Mouse (Mus musculus): ENCODE measurements at regions not wholly inside any gene's neighbourhood (a gene's known extent, or its start where the extent isn't known, plus 50 kb on each side); places are given as distances from the start of the nearest gene placed in this dataset.

DNA sequence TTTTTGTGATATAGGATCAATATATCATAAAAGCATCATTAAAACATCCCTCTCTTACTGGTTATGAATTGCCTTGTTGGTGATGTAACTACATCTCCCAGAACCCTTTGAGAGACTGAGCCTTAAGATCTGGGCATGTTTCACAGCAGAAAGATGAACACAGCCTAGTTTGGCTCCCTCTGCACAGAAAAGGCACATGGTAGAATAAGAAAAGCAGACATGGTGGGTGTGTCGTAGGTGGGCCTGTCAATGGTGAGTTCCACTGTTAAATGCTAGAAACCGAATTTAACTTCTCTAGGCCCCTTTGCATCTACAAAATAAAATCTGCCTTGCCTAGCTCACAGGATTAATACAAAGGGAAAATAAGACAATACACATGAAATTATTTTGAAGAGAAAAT lies 343.3 kb upstream of the Smarca2 start:
- DNase-seq, result no peak

DNA sequence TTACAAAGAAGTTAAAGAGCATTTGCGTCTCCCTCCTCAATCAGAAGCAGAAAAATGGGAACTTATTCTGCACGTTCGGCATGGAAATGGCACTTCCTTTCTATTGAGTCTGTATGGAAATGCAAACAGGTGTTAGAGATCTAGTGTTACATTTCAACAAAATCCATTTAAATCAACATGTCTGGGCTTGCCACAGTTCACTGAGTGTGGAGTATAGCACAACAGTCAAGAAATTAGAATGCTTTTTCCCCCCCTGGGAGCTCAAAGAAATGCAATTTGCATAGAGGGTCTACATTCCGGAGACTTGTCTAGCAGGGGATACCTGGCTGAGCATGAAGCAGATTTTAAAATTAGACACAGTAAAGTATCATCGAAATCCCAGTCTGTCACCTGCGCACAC lies 308.5 kb upstream of the Smarca2 start:
- DNase-seq, result no peak

GRCm38 (mm10) chr19:26308477-26309135 lies 296.2 kb upstream of the Smarca2 start:
- DNase-seq, result no peak

DNA sequence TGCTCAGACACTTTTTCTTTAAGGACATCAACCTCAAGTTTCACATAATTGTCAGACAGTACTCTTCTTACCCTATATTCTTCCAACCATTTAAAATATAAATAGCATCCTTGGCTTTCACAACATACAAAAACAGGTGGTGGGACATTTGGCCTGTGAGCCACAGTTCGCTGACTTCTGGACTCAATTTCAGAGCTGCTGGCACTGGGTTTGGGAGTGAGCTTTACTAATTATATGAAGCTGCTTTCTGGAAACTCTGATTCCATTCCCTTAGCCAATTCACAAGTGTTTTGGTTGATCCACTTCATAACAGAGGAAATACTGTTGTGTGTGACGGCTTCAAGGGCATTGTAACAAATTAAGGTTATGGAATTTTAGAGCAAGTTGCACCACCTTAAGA lies 285.9 kb upstream of the Smarca2 start:
- no peak for DNase-seq

- DNase-seq, result no peak
Measured at GRCm38 (mm10) chr19:26323682-26324081, 281.2 kb upstream of the Smarca2 start.

DNA sequence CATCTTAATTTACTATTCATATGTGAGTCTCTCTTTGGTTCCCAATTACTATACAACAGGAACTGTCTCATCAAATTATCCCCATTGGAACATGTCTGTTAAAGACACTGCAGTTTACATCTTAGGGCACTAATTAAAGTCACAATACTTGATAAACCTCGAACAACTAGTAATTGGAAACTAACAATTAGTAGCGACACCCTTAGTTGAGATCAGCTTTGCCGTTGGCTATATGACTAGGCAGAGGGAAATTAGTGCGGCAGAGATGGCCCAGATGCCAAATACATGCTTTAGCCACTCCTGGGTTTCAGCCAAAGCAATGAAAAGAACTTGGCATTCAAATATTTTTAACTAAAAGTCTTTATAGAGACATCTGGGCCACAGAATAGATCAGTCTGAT lies 265.7 kb upstream of the Smarca2 start:
- DNase-seq, result no peak

- no peak for DNase-seq
Measured at GRCm38 (mm10) chr19:26340155-26340554, 264.7 kb upstream of the Smarca2 start.

DNA sequence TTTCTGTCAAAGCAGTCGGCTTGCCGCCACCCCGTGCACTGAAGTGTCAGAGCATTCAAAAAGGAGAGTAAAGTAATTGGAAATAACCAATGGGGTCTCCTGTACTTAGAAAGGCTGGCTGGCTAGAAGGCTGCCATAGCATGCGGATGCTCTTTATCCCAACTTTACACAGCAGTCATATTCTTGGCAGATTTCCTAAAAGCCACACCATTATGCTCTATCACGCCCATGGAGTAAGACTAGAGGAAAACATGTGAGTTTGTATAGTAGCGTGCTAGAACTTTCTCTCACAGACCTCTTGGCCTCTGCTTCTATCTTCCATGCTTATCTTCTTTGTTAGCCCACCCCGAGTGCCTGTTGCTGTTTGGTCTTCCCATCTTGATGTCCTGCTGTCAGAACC lies 249.8 kb upstream of the Smarca2 start:
- DNase-seq, result no peak

DNA sequence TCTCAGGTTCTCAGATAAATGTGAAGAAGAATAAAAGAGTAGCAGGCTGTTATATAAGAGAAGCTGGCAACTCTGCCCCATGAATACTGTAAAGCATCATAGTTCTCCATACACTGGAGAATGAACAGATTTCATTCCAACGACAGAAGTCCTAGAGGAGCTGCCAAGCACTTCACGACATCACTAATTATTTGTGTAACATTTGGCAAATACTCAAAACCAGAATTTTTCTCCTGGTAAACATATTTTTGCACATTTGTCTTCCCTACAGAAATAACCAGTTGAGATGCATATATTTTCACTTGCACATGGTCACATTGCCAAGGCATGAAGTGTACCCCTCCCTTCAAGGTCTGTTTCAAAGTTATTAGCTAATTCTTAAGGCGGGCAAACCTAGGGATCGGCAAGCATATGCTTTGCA lies 220.9 kb upstream of the Smarca2 start:
- DNase-seq, result no peak

DNA sequence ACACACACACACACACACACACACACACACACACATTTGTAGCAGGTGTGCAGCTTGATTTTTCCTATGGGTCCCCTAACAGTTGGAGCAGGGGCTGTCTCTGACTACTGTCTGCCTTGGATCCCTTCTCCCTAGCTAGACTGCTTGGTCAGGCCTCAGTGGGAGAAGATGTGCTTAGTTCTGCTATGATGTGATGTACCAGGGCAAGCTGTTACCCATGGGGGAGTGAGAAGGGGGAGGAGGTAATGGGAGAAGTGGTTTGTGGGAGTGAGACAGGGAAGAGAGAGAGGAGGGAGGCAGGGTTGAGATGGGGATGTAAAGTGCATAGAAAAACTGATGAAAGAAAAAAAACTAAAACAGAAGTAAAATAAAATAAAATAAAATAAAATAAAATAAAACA lies 218.8 kb upstream of the Smarca2 start:
- DNase-seq, result no peak

GRCm38 (mm10) chr19:26412684-26413083 lies 192.2 kb upstream of the Smarca2 start:
- DNase-seq, result no peak

- DNase-seq, result no peak
Measured at GRCm38 (mm10) chr19:26414476-26415024, 190.3 kb upstream of the Smarca2 start.

- no peak for DNase-seq
Measured at GRCm38 (mm10) chr19:26419781-26420180, 185.1 kb upstream of the Smarca2 start.

GRCm38 (mm10) chr19:26439163-26439562 lies 165.7 kb upstream of the Smarca2 start:
- DNase-seq, result no peak

DNA sequence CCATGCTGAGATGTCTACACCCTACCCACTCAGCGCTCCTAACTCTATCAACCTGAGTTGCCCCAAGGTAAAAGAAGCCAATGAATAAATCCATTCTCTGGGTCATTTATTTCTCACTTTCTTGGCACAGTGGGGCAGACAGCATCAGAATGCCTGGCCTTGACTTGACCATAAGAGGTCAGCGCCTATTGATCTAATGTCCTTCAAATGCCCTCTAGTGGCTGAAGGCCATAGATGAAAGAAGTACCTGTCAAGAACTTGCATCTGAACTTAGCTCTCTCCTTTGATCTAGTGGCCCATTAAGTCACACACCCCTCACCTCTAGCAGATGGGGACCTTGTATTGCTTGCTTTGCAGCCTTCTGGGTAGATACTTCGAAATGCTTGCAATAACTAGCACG lies 159.5 kb upstream of the Smarca2 start:
- DNase-seq, result no peak

DNA sequence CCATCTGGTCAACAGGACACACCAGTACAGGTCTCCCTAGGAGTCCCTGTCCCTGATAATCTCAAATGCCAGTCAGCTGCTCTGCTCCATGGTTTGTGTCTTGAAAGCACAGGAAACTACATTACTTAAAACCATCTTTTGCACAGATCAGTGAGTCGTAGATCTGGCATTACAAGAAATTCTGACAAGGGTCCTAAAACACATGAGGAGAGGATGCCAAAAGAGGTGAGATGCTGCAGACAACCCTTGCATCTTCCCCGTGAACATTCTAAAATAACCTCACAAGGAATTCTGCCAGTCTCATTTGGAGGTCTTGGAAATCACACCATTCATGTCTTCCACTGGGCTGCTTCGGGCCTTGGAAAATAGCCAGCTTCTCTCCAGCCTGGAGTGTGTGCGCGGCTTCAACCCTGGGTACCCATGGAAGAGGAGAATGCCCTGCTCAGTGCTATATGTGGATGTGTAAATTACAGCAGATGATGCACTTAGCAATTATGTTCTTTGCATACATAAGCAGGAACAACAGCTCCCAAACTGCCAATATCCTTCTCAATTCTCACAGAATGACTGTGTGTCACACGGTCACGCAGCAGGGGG lies 157.3 kb upstream of the Smarca2 start:
- DNase-seq, result no peak

DNA sequence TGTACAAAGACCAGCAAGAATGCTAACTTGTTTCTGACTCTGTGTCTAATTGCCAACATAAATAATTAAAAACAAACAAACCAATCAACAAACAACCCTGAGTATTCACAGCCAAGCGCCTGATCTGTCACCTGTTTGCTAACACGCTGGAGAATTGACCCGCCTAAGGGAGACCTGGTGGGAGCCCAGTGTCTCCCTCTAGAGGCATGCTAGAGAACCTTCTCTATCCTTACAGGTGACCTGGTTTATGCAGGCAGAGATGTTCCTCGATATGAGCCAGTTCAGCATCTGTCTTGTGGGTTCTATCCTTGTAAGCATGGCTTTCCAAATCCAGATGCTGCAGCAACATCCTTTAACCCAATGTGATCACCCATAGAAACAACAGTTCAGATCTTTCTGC lies 143.1 kb upstream of the Smarca2 start:
- no peak for DNase-seq

- no peak for DNase-seq
Measured at GRCm38 (mm10) chr19:26465228-26465627, 139.6 kb upstream of the Smarca2 start.

DNA sequence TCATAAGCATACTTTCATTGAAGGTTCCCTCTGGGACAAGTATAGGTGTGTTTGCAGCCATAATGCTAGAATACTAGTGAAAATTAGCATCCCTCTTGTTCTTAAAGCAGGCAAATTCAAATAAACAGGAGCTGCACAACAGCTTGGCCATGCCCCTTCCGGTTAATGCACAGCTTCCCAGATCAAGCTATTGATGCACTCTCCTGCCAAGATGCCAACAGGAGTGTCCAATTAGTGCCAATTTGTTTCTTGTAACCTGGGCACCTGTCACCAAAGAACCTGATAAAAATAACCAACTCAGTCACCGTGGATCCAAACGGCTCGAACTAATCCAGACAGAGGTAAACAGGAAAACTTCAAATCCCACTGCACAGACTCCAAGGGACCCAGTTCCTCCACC lies 138.6 kb upstream of the Smarca2 start:
- no peak for DNase-seq

DNA sequence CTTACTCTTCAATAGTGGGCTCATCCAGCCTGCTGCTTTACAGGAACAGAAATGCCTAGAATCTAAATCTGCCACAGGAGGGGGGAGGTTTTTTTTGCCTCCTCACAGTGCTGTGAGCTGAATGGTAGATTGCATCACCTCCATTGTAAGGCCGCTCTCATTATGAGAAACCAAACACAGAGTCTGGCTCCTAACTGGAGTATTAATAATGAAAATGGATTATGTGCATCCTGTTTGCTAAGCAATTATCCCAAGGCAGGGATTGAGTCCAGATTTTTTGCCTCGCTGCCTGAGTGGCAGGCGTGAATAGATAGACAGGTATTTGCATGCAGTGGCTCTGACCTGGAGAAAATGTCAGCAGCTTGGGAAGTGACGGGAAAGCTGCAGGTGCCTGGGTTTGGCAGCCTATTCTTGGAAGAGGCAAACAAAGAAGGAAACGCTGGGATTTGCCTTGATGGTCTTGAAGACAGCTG lies 137.6 kb upstream of the Smarca2 start:
- no peak for DNase-seq

DNA sequence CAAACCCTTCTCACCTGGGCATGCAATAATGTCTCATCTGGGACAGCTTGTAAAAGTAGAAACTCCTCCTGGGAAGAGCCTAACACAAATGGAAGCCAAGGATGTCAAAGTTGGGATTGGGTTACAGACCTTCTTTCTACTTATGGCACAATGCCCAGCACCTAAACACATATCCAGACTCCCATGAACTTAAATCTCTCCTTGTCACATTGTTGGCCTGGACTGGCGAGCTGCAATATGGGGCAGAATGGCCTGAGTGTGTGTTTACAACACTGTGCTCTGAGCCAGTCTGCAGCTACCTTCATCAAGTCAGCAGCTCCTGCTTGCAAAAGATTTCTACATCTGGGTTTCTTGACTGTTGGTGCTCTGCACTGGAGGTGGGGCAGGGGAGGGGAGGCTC lies 132.2 kb upstream of the Smarca2 start:
- no peak for DNase-seq

DNA sequence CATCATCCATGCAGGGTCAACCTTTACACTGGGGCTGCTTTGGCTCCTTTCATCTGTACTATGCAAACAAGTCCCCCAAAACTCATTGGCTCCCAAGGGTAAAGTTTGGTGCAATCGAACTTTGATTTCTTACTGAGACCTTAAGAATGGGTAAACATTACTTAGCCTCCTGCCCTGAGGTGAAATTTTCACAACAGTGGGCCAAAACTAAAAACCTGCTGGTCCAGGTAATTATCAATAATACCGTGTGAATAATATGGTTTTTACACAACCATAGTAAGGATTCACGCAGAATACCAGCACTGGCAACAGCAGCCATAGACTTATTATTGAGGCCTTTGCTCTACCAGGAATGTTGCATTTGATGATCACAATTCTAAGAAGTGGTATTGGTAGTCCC lies 131.6 kb upstream of the Smarca2 start:
- DNase-seq, result no peak

GRCm38 (mm10) chr19:26475197-26475596 lies 129.7 kb upstream of the Smarca2 start:
- DNase-seq, result no peak

GRCm38 (mm10) chr19:26475754-26476153 lies 129.1 kb upstream of the Smarca2 start:
- DNase-seq, result no peak
